Mouse (Mus musculus): ENCODE data around the gene Prss50. TPM values are rescaled to one million over a fixed set of nuclear protein-coding genes. Genes with fewer than 3 reads are reported as not detected.

Prss50 gene
- polyA plus RNA-seq, 1 experiment from 2014 or later: 0.13 TPM

DNA sequence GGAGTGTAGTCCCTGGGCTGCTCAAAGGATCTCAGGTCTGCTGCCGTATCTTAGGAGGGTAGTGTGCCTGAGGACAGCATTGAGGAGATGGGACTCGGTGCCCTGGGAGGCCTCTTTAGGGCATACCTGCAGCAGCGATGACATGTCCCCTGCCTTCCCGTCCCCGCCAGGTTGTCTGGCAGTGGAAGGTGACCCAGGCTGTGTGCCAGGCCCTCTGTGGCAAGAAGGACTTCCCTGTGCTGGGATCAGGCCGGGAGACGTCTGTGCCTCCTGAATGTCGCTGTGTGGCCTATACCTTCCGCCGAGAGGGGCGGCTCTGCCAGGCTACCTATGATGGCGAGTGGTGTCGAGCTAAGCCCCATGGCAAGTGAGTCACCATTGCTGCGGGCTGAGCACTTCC lies 31.2 kb downstream of the Prss50 start:
- H3K27me3 ChIP-seq: no peaks in the 10 kb centered on the region
- in situ Hi-C loops (cut with MboI; ENCODE audit: low pct_unique_long_range_greater_than_20kb): no loop called here
- CTCF ChIA-PET: interaction anchor here (1.0 kb wide), 1 partner anchor 47 kb away, joined by 3 read pairs; no protein-coding TSS in a partner anchor
- no peak for DNase-seq (ENCODE audit: low read depth, low spot score)
- no peak for TF ChIP-seq CTCF (IDR thresholded peaks at IDR 0.05)
- no peak for ATAC-seq
- POLR2A ChIA-PET: no interaction called here

DNA sequence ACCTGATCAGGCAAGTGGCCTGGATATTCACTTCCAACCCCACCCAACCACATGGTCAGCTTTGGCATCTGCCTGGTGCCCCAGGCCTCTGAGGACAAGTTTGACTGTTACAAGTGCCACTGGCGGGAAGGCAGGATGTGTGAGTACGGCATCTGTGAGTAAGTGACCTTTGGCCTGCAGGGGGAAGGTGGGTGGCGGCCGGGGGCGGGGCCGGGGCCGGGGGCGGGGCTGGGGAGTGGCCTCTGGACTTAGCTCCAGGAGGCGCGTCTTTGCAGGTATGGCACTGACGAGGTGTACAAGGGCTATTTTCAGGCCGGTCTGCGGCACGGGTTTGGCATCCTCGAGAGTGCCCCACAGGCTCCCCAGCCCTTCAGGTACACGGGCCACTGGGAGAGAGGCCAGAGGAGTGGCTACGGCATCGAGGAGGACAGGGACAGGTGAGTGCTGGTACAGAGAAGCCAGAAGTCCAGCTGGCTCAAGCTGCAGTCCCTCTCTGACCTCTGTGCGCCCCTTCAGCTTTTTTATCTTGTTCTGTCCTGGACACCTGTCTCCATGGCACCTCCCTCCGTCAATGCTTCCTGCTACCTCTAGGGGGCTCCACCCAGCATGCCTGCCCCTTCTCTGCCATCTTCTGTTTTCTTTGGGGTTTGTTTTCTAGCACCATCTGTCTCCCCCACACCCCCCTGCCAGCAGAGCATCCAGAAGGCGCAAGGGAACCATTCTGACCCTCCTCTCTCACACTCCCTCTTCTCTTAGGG lies 32.4 kb downstream of the Prss50 start:
- no peak for ATAC-seq
- ChIA-PET POLR2A (interaction anchor here (1.4 kb wide), 1 partner anchor 10 kb away, joined by 4 read pairs; the partner anchor contains the start of genes Als2cl and Tmie), CTCF (interaction anchor here (1.0 to 1.1 kb wide), 2 partner anchors 9 to 46 kb away, joined by 3 to 4 read pairs; no protein-coding TSS in a partner anchor)
- no peak for TF ChIP-seq CTCF (IDR thresholded peaks at IDR 0.05)
- in situ Hi-C loops (cut with MboI; ENCODE audit: low pct_unique_long_range_greater_than_20kb): no loop called here
- H3K27me3 ChIP-seq: no peaks in the 10 kb centered on the region
- DNase-seq (ENCODE audit: low read depth, low spot score): no peak

DNA sequence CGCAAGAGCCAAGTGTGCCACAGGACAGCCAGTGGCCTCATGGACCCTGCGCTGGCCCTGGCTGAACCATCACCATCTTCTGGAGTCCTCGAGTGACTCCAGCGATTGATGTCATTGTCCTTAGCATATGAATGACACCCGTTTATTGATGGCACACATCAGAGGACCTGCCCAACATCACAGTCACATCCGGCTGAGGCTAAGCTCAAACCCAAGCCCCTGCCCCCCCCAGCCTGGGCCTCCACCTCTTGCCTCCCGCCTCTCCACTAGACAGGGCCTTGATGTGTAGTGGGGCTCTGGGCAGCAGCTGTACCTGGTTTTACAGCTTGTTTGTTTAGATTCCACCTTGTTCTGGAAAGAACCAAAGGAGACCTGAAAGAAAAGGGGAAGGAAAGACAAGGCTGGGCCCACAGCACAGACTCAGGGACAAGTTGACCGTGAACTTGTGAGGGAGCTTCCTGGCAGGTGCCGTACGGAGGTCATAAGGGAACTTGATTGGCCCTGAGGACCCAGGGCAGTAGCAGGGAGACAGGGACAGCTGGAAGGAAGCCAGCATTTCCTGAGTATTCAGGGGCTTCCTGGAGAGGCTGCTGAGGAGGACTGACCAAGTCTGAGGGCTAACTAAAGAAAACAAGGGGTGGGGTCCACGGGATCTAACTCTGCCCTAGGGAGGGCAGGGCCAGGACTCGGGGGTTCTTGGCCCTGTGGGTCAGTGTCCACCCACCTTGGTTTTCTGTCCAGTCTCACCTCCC lies 33.5 kb downstream of the Prss50 start:
- POLR2A ChIA-PET: interaction anchor here (1.4 kb wide), 1 partner anchor 11 kb away, joined by 4 read pairs; the partner anchor contains the start of genes Als2cl and Tmie
- in situ Hi-C loops (cut with MboI; ENCODE audit: low pct_unique_long_range_greater_than_20kb): no loop called here
- CTCF ChIA-PET: interaction anchor here (1.1 to 1.9 kb wide), 2 partner anchors 10 to 31 kb away, joined by 4 to 7 read pairs; no protein-coding TSS in a partner anchor
- TF ChIP-seq CTCF (IDR thresholded peaks at IDR 0.05): no peak
- ATAC-seq: no peak
- H3K27me3 ChIP-seq: no peaks in the 10 kb centered on the region
- no peak for DNase-seq (ENCODE audit: low read depth, low spot score)

DNA sequence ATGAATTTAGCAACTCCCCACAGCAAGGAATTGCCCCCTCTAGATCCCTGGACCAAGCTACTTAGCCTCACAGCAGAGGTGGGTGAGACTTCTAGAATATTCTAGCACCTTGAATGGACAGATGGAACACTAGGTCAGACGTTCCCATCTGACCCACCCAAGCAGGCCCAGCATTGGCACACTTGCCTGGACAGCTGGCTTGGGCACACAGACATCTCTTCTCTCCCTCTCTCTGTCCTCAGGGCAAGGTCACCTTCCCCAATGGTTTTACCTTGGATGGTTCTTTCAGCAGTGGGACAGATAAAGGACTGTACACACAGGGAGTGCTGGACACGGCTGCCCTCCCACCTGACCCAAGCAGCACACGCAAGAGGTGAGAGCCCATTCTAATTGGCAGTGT lies 34.8 kb downstream of the Prss50 start:
- DNase-seq (ENCODE audit: low read depth, low spot score) (no peak), ATAC-seq (no peak)
- no peak for TF ChIP-seq CTCF (IDR thresholded peaks at IDR 0.05)
- in situ Hi-C loops (cut with MboI; ENCODE audit: low pct_unique_long_range_greater_than_20kb): no loop called here
- POLR2A ChIA-PET: no interaction called here
- no peaks in the 10 kb centered on the region for H3K27me3 ChIP-seq
- CTCF ChIA-PET: interaction anchor here (1.9 kb wide), 1 partner anchor 30 kb away, joined by 7 read pairs; no protein-coding TSS in a partner anchor

DNA sequence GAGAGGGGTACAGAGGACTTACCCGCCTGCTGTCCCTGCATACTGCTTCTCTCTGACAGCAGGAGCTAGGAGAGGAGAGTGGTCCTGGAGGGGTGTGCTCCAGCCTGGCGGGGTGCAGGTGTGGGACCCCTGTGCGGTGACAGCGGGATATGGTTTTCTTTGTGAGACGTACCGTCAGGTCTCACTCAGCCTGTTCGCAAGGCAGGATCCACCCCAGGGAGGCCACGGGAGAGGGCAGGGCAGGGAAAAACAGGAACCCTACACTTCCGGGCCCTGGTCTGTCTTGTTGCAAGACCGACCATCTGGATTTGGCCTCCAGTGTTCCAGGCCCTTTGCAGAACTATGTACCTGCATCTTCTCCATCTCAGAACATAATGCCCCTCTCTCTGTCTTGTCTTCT lies 35.7 kb downstream of the Prss50 start:
- TF ChIP-seq CTCF (IDR thresholded peaks at IDR 0.05): no peak
- no peaks in the 10 kb centered on the region for H3K27me3 ChIP-seq
- CTCF ChIA-PET: no interaction called here
- POLR2A ChIA-PET: no interaction called here
- in situ Hi-C loops (cut with MboI; ENCODE audit: low pct_unique_long_range_greater_than_20kb): no loop called here
- ATAC-seq (no peak), DNase-seq (ENCODE audit: low read depth, low spot score) (no peak)

DNA sequence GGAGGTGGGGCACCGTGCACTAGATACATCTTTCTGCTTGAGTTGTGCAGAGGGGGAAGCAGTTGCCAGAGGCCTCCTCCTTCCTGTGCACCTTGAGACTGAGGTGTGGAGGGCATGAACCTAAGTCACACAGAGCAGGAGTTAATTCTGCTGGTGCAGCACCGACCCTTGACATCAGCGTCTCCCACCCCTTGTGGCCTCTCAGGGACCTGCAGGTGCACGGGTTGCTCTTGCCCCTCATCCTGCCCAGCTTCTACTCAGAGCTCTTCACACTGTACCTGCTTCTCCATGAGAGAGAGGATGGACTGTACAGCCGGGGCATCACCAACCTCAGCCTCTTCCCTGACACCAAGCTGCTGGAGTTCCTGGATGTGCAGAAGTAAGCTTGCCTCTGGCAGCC lies 37.7 kb downstream of the Prss50 start:
- ChIA-PET POLR2A (interaction anchor here (0.9 kb wide), 1 partner anchor 15 kb away, joined by 3 read pairs; no protein-coding TSS in a partner anchor), CTCF (interaction anchor here (1.0 kb wide), 1 partner anchor 48 kb away, joined by 3 read pairs; no protein-coding TSS in a partner anchor)
- H3K27me3 ChIP-seq: no peaks in the 10 kb centered on the region
- ATAC-seq: no peak
- in situ Hi-C loops (cut with MboI; ENCODE audit: low pct_unique_long_range_greater_than_20kb): no loop called here
- no peak for DNase-seq (ENCODE audit: low read depth, low spot score)
- no peak for TF ChIP-seq CTCF (IDR thresholded peaks at IDR 0.05)

DNA sequence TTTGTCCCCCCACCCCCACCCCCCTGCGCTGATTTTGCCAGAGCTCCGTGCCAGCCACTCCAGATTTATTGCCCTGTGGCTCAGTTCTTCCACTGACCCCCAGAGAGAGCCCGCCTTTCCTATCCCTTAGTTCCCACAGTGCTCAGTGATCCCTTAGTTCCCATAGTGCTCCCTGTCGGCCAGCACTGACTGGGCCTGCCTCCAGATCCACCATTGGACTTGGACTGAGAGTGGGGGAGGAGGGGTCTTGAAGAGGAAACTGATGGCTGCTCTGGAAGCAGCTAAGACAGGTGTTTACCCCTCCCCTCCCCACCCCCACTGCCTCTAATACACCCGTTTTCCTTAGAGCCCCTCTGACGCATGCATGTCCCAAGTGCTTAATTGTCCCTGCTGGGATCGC lies 38.2 kb downstream of the Prss50 start:
- POLR2A ChIA-PET: no interaction called here
- ATAC-seq (no peak), DNase-seq (ENCODE audit: low read depth, low spot score) (no peak)

DNA sequence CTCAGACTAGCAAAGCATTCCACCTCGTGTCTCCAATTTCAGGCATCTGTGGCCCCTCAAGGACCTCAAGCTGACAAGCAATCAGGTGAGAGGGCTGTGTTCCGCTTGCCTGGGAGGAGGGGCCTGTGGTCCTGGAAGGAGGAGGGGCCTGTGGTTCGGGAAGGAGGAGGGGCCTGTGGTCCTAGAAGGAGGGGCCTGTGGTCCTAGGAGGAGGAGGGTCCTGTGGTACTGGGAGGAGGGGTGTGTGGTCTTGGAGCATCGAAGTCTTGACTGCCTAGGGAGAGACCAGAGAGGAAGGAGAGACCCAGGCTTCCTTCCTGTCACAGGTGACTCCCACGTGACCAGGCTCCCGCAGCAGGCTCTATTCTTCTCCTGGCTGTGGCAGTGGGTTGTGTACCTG lies 38.8 kb downstream of the Prss50 start:
- TF ChIP-seq CTCF (IDR thresholded peaks at IDR 0.05): no peak
- DNase-seq (ENCODE audit: low read depth, low spot score) (no peak), ATAC-seq (no peak)
- no peaks in the 10 kb centered on the region for H3K27me3 ChIP-seq
- in situ Hi-C loops (cut with MboI; ENCODE audit: low pct_unique_long_range_greater_than_20kb): no loop called here
- CTCF ChIA-PET: no interaction called here
- POLR2A ChIA-PET: no interaction called here

More for the DNA sequence above, 38.2 kb downstream of the Prss50 start:
- CTCF ChIA-PET: no interaction called here
- TF ChIP-seq CTCF (IDR thresholded peaks at IDR 0.05): no peak
- in situ Hi-C loops (cut with MboI; ENCODE audit: low pct_unique_long_range_greater_than_20kb): no loop called here
- H3K27me3 ChIP-seq: no peaks in the 10 kb centered on the region

DNA sequence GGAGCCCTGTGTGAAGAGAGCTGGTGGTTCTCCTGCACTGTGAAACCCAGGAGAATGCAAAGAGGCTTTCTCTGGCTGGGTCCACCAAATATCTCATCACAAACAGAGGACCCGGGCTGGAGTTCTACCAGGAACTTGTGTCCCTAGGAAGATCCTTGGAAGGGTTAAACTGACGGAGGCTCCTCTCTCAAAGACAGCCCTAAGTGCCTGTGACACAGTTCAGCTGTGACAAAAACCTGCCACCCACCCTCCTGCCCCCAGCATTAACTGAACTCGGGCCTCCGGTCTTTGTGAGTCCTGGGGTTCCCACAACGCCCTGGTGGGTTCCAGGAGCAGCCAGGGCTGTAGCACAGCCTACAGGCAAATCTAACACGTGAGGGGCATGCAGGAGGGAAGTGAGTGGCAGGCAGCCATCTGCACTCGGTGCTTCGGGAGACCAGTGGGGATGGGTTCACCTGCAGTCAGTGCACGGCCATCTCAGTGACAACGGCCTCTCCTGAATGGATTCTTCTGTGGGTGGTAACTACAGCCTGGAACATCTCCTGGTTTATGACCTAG lies 41.8 kb downstream of the Prss50 start:
- ChIA-PET CTCF (no interaction called here), POLR2A (no interaction called here)
- DNase-seq (ENCODE audit: low read depth, low spot score): no peak
- no peak for TF ChIP-seq CTCF (IDR thresholded peaks at IDR 0.05)
- H3K27me3 ChIP-seq: no peaks in the 10 kb centered on the region
- ATAC-seq: no peak
- in situ Hi-C loops (cut with MboI; ENCODE audit: low pct_unique_long_range_greater_than_20kb): no loop called here

DNA sequence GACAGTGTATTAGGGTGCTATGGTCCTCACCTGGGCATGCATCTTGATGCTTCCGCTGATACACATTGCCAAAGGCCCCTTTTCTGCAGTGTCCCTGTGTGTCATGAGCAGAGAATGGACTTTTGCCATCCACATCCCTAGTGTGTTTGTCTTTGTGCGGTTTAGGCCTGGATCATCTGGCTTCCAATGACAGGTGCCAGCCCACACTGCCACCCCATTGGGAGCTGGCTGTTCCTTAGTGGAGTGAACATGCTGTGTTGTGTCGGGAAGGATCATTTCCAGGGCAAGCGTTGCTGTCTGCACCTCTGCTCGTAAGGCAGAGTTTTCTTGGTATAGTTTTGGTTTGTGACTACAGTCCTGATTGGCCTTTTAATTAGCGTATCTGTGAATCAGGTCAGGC lies 43.4 kb downstream of the Prss50 start:
- no peak for ATAC-seq
- POLR2A ChIA-PET: no interaction called here

More for the DNA sequence above, 43.4 kb downstream of the Prss50 start:
- in situ Hi-C loops (cut with MboI; ENCODE audit: low pct_unique_long_range_greater_than_20kb): no loop called here
- CTCF ChIA-PET: interaction anchor here (1.2 kb wide), 1 partner anchor 67 kb away, joined by 3 read pairs; no protein-coding TSS in a partner anchor
- H3K27me3 ChIP-seq: no peaks in the 10 kb centered on the region
- no peak for DNase-seq (ENCODE audit: low read depth, low spot score)
- no peak for TF ChIP-seq CTCF (IDR thresholded peaks at IDR 0.05)

Measured in Patski (cell line).